Mouse (Mus musculus) stomach, embryonic 15.5 days (tissue): ENCODE results near the gene Hnf4a. TPM values are rescaled to one million over a fixed set of nuclear protein-coding genes. Genes with fewer than 3 reads are reported as not detected.
A peak's percentile ranks its signal among the peaks of the same experiment; 100 is the strongest.

Experiments used
- ATAC-seq: fragments of 200-750 bp; cut with Nextera tagmentation; 2 replicates; pipeline ENCODE4 v1.8.0; 2017; ENCODE audit warnings: low read depth, moderate number of reproducible peaks, moderate TSS enrichment; ENCODE audit not compliant: insufficient read depth, low FRiP score
- H3K27ac ChIP-seq: fragments of 300-500 bp; sonication (generic); 2 replicates; pipeline ENCODE4 v1.5.1; 2015; ENCODE audit warnings: mild to moderate bottlenecking, inconsistent platforms
- H3K27me3 ChIP-seq: fragments of 300-500 bp; sonication (generic); replicated peaks from 2 replicates; pipeline ENCODE4 v1.6.1; 2015; ENCODE audit warnings: inconsistent platforms
- H3K36me3 ChIP-seq: fragments of 300-500 bp; sonication (generic); 2 replicates; pipeline ENCODE4 v1.6.1; 2015; ENCODE audit warnings: inconsistent platforms
- H3K4me1 ChIP-seq: fragments of 300-500 bp; sonication (generic); 2 replicates; pipeline ENCODE4 v1.6.1; 2015; ENCODE audit warnings: inconsistent platforms
- H3K4me2 ChIP-seq: fragments of 300-500 bp; sonication (generic); 2 replicates; pipeline ENCODE4 v1.6.1; 2015; ENCODE audit warnings: mild to moderate bottlenecking, inconsistent platforms
- H3K4me3 ChIP-seq: fragments of 300-500 bp; sonication (generic); replicated peaks from 2 replicates; pipeline ENCODE4 v1.5.1; 2015; ENCODE audit warnings: inconsistent platforms
- H3K9ac ChIP-seq: fragments of 300-500 bp; sonication (generic); 2 replicates; pipeline ENCODE4 v1.6.1; 2015; ENCODE audit warnings: inconsistent platforms
- H3K9me3 ChIP-seq: fragments of 300-500 bp; sonication (generic); 2 replicates; pipeline ENCODE4 v1.6.1; 2016; ENCODE audit warnings: inconsistent platforms
- WGBS: fragments of 180-500 bp; shearing (Covaris S2); methylation state at CpG from one replicate; pipeline ENCODE4 v1.1.7; 2015; 5-methylcytosine and 5-hydroxymethylcytosine counted together
- polyA plus RNA-seq: library from polyadenylated mRNA; unstranded; fragments of >200 nt; fragmentation: Nextera tagmentation; extraction: Ambion mirVana; gene quantifications from 2 replicates; pipeline ENCODE4 v1.2.1, GENCODE M21; 2015

Gene Hnf4a
- polyA plus RNA-seq, 1 experiment from 2014 or later, result 33.6 TPM

GRCm38 (mm10) chr2:163537443-163537842 is 30.8 kb downstream of the Hnf4a start:
- H3K4me1 ChIP-seq, result no peaks in the 10 kb centered on the region
- no peak overlapping the region for H3K9ac ChIP-seq
- H3K27ac ChIP-seq, result no peak overlapping the region
- no peaks in the 10 kb centered on the region for H3K36me3 ChIP-seq
- no peak overlapping the region for H3K4me3 ChIP-seq
- 74% methylated on average over 5 of the region's 5 CpGs for WGBS
- no peak overlapping the region for H3K4me2 ChIP-seq
- no peaks in the 10 kb centered on the region for H3K9me3 ChIP-seq
- no peak for ATAC-seq
- H3K27me3 ChIP-seq, result no peaks in the 10 kb centered on the region

- Histone ChIP-seq H3K4me3 (no peak overlapping the region), H3K36me3 (no peaks in the 10 kb centered on the region), H3K9ac (no peak overlapping the region), H3K4me2 (no peak overlapping the region), H3K27ac (no peak overlapping the region), H3K27me3 (no peaks in the 10 kb centered on the region), H3K4me1 (no peaks in the 10 kb centered on the region), H3K9me3 (no peaks in the 10 kb centered on the region)
- no peak for ATAC-seq
- WGBS, result 80% methylated on average over 2 of the region's 2 CpGs
Observed at GRCm38 (mm10) chr2:163538410-163538809, 31.8 kb downstream of the Hnf4a start.

GRCm38 (mm10) chr2:163539321-163540040 is 32.9 kb downstream of the Hnf4a start:
- ATAC-seq, result no peak
- no peaks in the 10 kb centered on the region for H3K9me3 ChIP-seq
- no peak overlapping the region for H3K4me2 ChIP-seq
- H3K4me3 ChIP-seq, result no peak overlapping the region
- H3K9ac ChIP-seq, result no peak overlapping the region
- 44% methylated on average over 13 of the region's 13 CpGs for WGBS
- H3K4me1 ChIP-seq, result no peaks in the 10 kb centered on the region
- H3K27ac ChIP-seq, result no peak overlapping the region
- H3K36me3 ChIP-seq, result no peaks in the 10 kb centered on the region
- no peaks in the 10 kb centered on the region for H3K27me3 ChIP-seq

- H3K4me3 ChIP-seq, result no peak overlapping the region
- H3K4me1 ChIP-seq, result no peaks in the 10 kb centered on the region
- H3K9me3 ChIP-seq, result no peaks in the 10 kb centered on the region
- H3K4me2 ChIP-seq, result no peak overlapping the region
- no peak overlapping the region for H3K9ac ChIP-seq
- peak; percentile 75; the same call in 1 of the 2 replicates for ATAC-seq
- 60% methylated on average over 9 of the region's 9 CpGs for WGBS
- H3K27me3 ChIP-seq, result no peaks in the 10 kb centered on the region
- H3K36me3 ChIP-seq, result no peaks in the 10 kb centered on the region
- 0 out of 2 replicates have a peak overlapping the region, but pooled peaks have one; percentile 11 for H3K27ac ChIP-seq
Observed at GRCm38 (mm10) chr2:163540231-163541117, 33.9 kb downstream of the Hnf4a start.

GRCm38 (mm10) chr2:163541568-163542182 is 35.1 kb downstream of the Hnf4a start:
- Histone ChIP-seq H3K9me3 (no peaks in the 10 kb centered on the region), H3K36me3 (no peaks in the 10 kb centered on the region), H3K27me3 (no peaks in the 10 kb centered on the region), H3K4me3 (no peak overlapping the region), H3K4me2 (no peak overlapping the region), H3K4me1 (no peaks in the 10 kb centered on the region), H3K27ac (peak overlapping the region; percentile 18; the same call in 1 of the 2 replicates), H3K9ac (no peak overlapping the region)
- 64% methylated on average over 10 of the region's 10 CpGs for whole genome bisulfite sequencing
- ATAC-seq, result no peak

- H3K4me3 ChIP-seq, result no peak overlapping the region
- H3K9me3 ChIP-seq, result no peaks in the 10 kb centered on the region
- no peaks in the 10 kb centered on the region for H3K27me3 ChIP-seq
- H3K9ac ChIP-seq, result no peak overlapping the region
- H3K27ac ChIP-seq, result no peak overlapping the region
- no peaks in the 10 kb centered on the region for H3K36me3 ChIP-seq
- H3K4me2 ChIP-seq, result no peak overlapping the region
- 0 out of 2 replicates have a peak, but pooled peaks cover 5% of the 10 kb centered on the region for H3K4me1 ChIP-seq
- 84% methylated on average over 10 of the region's 10 CpGs for WGBS
- ATAC-seq, result no peak
Observed at GRCm38 (mm10) chr2:163542674-163543073, 36.1 kb downstream of the Hnf4a start.

GRCm38 (mm10) chr2:163546623-163547318 is 40.2 kb downstream of the Hnf4a start:
- H3K4me1 ChIP-seq, result 0 out of 2 replicates have a peak, but pooled peaks cover 5% of the 10 kb centered on the region
- peak; percentile 71 for ATAC-seq
- no peaks in the 10 kb centered on the region for H3K27me3 ChIP-seq
- H3K27ac ChIP-seq, result no peak overlapping the region
- WGBS, result 66% methylated on average over 14 of the region's 14 CpGs
- no peaks in the 10 kb centered on the region for H3K9me3 ChIP-seq
- H3K4me2 ChIP-seq, result no peak overlapping the region
- H3K9ac ChIP-seq, result no peak overlapping the region
- H3K4me3 ChIP-seq, result no peak overlapping the region
- no peaks in the 10 kb centered on the region for H3K36me3 ChIP-seq

GRCm38 (mm10) chr2:163548822-163549221 is 42.2 kb downstream of the Hnf4a start:
- H3K4me2 ChIP-seq, result no peak overlapping the region
- no peak overlapping the region for H3K9ac ChIP-seq
- H3K4me3 ChIP-seq, result no peak overlapping the region
- H3K9me3 ChIP-seq, result no peaks in the 10 kb centered on the region
- 0 out of 2 replicates have a peak, but pooled peaks cover 5% of the 10 kb centered on the region for H3K4me1 ChIP-seq
- WGBS, result 63% methylated on average over 6 of the region's 6 CpGs
- ATAC-seq, result no peak
- H3K27ac ChIP-seq, result no peak overlapping the region
- H3K36me3 ChIP-seq, result no peaks in the 10 kb centered on the region
- no peaks in the 10 kb centered on the region for H3K27me3 ChIP-seq

- Histone ChIP-seq H3K27me3 (no peaks in the 10 kb centered on the region), H3K9ac (no peak overlapping the region), H3K4me2 (no peak overlapping the region), H3K36me3 (no peaks in the 10 kb centered on the region), H3K27ac (no peak overlapping the region), H3K4me1 (0 out of 2 replicates have a peak, but pooled peaks cover 5% of the 10 kb centered on the region), H3K4me3 (no peak overlapping the region), H3K9me3 (no peaks in the 10 kb centered on the region)
- 54% methylated on average over 6 of the region's 6 CpGs for WGBS
- no peak for ATAC-seq
Observed at GRCm38 (mm10) chr2:163549786-163550185, 43.2 kb downstream of the Hnf4a start.

GRCm38 (mm10) chr2:163552518-163552929 is 45.9 kb downstream of the Hnf4a start:
- peak; percentile 45 for ATAC-seq
- no peaks in the 10 kb centered on the region for H3K36me3 ChIP-seq
- no peak overlapping the region for H3K4me2 ChIP-seq
- no peak overlapping the region; the same call in none of the 2 replicates for H3K27ac ChIP-seq
- H3K9ac ChIP-seq, result no peak overlapping the region
- H3K27me3 ChIP-seq, result no peaks in the 10 kb centered on the region
- H3K4me3 ChIP-seq, result no peak overlapping the region
- H3K9me3 ChIP-seq, result no peaks in the 10 kb centered on the region
- no peaks in the 10 kb centered on the region for H3K4me1 ChIP-seq
- WGBS, result 57% methylated on average over 8 of the region's 8 CpGs

GRCm38 (mm10) chr2:163554425-163554982 is 47.9 kb downstream of the Hnf4a start:
- 77% methylated on average over 4 of the region's 4 CpGs for WGBS
- no peak overlapping the region for H3K9ac ChIP-seq
- H3K4me2 ChIP-seq, result no peak overlapping the region
- no peaks in the 10 kb centered on the region for H3K4me1 ChIP-seq
- no peak for ATAC-seq
- no peak overlapping the region for H3K27ac ChIP-seq
- no peaks in the 10 kb centered on the region for H3K27me3 ChIP-seq
- no peaks in the 10 kb centered on the region for H3K9me3 ChIP-seq
- no peak overlapping the region for H3K4me3 ChIP-seq
- H3K36me3 ChIP-seq, result no peaks in the 10 kb centered on the region
